Mouse (Mus musculus) lung, embryonic 14.5 days (tissue): ENCODE data around the gene Sostdc1. TPM values are rescaled to one million over a fixed set of nuclear protein-coding genes. Genes with fewer than 3 reads are reported as not detected.
A peak's percentile ranks its signal among the peaks of the same experiment; 100 is the strongest.

Experiments
- ATAC-seq: fragments of 200-750 bp; cut with Nextera tagmentation; 2 replicates; pipeline ENCODE4 v1.8.0; 2017; ENCODE audit warnings: mild to moderate bottlenecking, moderate TSS enrichment, moderate library complexity; ENCODE audit not compliant: insufficient read depth
- DNase-seq: peaks from one replicate; pipeline ENCODE4 v3.0.0-alpha.2; 2015
- H3K27ac ChIP-seq: fragments of 300-500 bp; sonication (generic); 2 replicates; pipeline ENCODE4 v1.5.1; 2014; ENCODE audit warnings: low read depth, mild to moderate bottlenecking, moderate library complexity
- H3K27me3 ChIP-seq: fragments of 300-500 bp; sonication (generic); 2 replicates; pipeline ENCODE4 v1.6.1; 2014; ENCODE audit warnings: low read length, control low read depth; ENCODE audit not compliant: insufficient read depth
- H3K36me3 ChIP-seq: fragments of 300-500 bp; sonication (generic); 2 replicates; pipeline ENCODE4 v1.6.1; 2014; ENCODE audit warnings: control low read depth; ENCODE audit not compliant: insufficient read depth
- H3K4me1 ChIP-seq: fragments of 300-500 bp; sonication (generic); 2 replicates; pipeline ENCODE4 v1.6.1; 2014; ENCODE audit warnings: antibody characterized with exemption, control low read depth; ENCODE audit not compliant: insufficient read depth
- H3K4me2 ChIP-seq: fragments of 300-500 bp; sonication (generic); 2 replicates; pipeline ENCODE4 v1.6.1; 2014; ENCODE audit warnings: mild to moderate bottlenecking
- H3K4me3 ChIP-seq: fragments of 300-500 bp; sonication (generic); 2 replicates; pipeline ENCODE4 v1.5.1; 2014; ENCODE audit warnings: low read depth, low read length
- H3K9ac ChIP-seq: fragments of 300-500 bp; sonication (generic); 2 replicates; pipeline ENCODE4 v1.6.1; 2014
- H3K9me3 ChIP-seq: fragments of 300-500 bp; sonication (generic); 2 replicates; pipeline ENCODE4 v1.6.1; 2016; ENCODE audit warnings: low read depth, low read length, control low read depth
- CTCF ChIP-seq: IDR thresholded peaks from 2 replicates; pipeline ENCODE4 v1.5.1; 2016; ENCODE audit warnings: antibody characterized with exemption, low read depth
- WGBS: fragments of 180-500 bp; shearing (Covaris S2); extraction: QIAGEN DNeasy Blood & Tissue Kit; methylation state at CpG from one replicate; pipeline ENCODE4 v1.1.7; 2014; 5-methylcytosine and 5-hydroxymethylcytosine counted together
- polyA plus RNA-seq: library from polyadenylated mRNA; unstranded; fragments of >200 nt; fragmentation: Nextera tagmentation; extraction: Ambion mirVana; gene quantifications from 2 replicates; pipeline ENCODE4 v1.2.1, GENCODE M21; 2014

Sostdc1 gene
- polyA plus RNA-seq, 1 experiment from 2014 or later = 1.3 TPM

GRCm38 (mm10) chr12:36317820-36318135, 3.8 kb downstream of the Sostdc1 start:
- DNase-seq = peak; percentile 33
- no peak overlapping the region; the same call in 1 of the 2 replicates for H3K4me3 ChIP-seq

GRCm38 (mm10) chr12:36326101-36326521, 12.2 kb downstream of the Sostdc1 start:
- Histone ChIP-seq H3K36me3 (no peaks in the 10 kb centered on the region), H3K27me3 (no peaks in the 10 kb centered on the region), H3K9ac (no peak overlapping the region), H3K4me3 (no peak overlapping the region), H3K27ac (no peak overlapping the region), H3K4me1 (no peaks in the 10 kb centered on the region), H3K4me2 (no peak overlapping the region), H3K9me3 (no peaks in the 10 kb centered on the region)
- DNase-seq (no peak), ATAC-seq (no peak)
- 81% methylated on average over 4 of the region's 4 CpGs for WGBS
- no peak for TF ChIP-seq CTCF

More at GRCm38 (mm10) chr12:36317820-36318135, 3.8 kb downstream of the Sostdc1 start:
- no peaks in the 10 kb centered on the region for H3K9me3 ChIP-seq
- no peaks in the 10 kb centered on the region for H3K36me3 ChIP-seq
- H3K9ac ChIP-seq = no peak overlapping the region
- H3K4me2 ChIP-seq = peak overlapping the region; percentile 90; the same call in 1 of the 2 replicates
- no peak for TF ChIP-seq CTCF
- H3K27me3 ChIP-seq = no peaks in the 10 kb centered on the region
- H3K27ac ChIP-seq = no peak overlapping the region
- 0 out of 2 replicates have a peak, but pooled peaks cover 2% of the 10 kb centered on the region for H3K4me1 ChIP-seq
- no peak for ATAC-seq
- 21% methylated on average over 3 of the region's 3 CpGs for WGBS

GRCm38 (mm10) chr12:36332676-36333075, 18.7 kb downstream of the Sostdc1 start:
- H3K9me3 ChIP-seq = no peaks in the 10 kb centered on the region
- no peak overlapping the region for H3K4me2 ChIP-seq
- H3K27me3 ChIP-seq = no peaks in the 10 kb centered on the region
- no peak overlapping the region for H3K4me3 ChIP-seq
- ATAC-seq = no peak
- no peak overlapping the region for H3K27ac ChIP-seq
- no peak for DNase-seq
- TF ChIP-seq CTCF = no peak
- WGBS = 88% methylated on average over 1 of the region's 1 CpGs
- no peaks in the 10 kb centered on the region for H3K36me3 ChIP-seq
- no peaks in the 10 kb centered on the region for H3K4me1 ChIP-seq
- H3K9ac ChIP-seq = no peak overlapping the region

GRCm38 (mm10) chr12:36333837-36334281, 19.9 kb downstream of the Sostdc1 start:
- peak; percentile 85 for ATAC-seq
- no peak overlapping the region for H3K4me3 ChIP-seq
- TF ChIP-seq CTCF = no peak
- no peaks in the 10 kb centered on the region for H3K27me3 ChIP-seq
- 33% methylated on average over 9 of the region's 9 CpGs for whole genome bisulfite sequencing
- H3K9ac ChIP-seq = no peak overlapping the region
- H3K27ac ChIP-seq = no peak overlapping the region
- H3K36me3 ChIP-seq = no peaks in the 10 kb centered on the region
- H3K4me2 ChIP-seq = 0 out of 2 replicates have a peak overlapping the region, but pooled peaks have one; percentile 2
- peak; percentile 70 for DNase-seq
- no peaks in the 10 kb centered on the region for H3K9me3 ChIP-seq
- H3K4me1 ChIP-seq = no peaks in the 10 kb centered on the region

- DNase-seq (peak; percentile 19), ATAC-seq (peak; percentile 38; the same call in 1 of the 2 replicates)
- WGBS = 60% methylated on average over 4 of the region's 4 CpGs
- Histone ChIP-seq H3K36me3 (no peaks in the 10 kb centered on the region), H3K9me3 (no peaks in the 10 kb centered on the region), H3K27me3 (no peaks in the 10 kb centered on the region), H3K4me1 (no peaks in the 10 kb centered on the region), H3K4me3 (no peak overlapping the region), H3K4me2 (no peak overlapping the region), H3K9ac (no peak overlapping the region), H3K27ac (no peak overlapping the region)
- TF ChIP-seq CTCF = no peak
Observed at GRCm38 (mm10) chr12:36344131-36344530, 30.2 kb downstream of the Sostdc1 start.

GRCm38 (mm10) chr12:36360064-36360463, 46.1 kb downstream of the Sostdc1 start:
- Histone ChIP-seq H3K4me3 (no peak overlapping the region), H3K27ac (no peak overlapping the region), H3K9me3 (no peaks in the 10 kb centered on the region), H3K4me1 (no peaks in the 10 kb centered on the region), H3K4me2 (no peak overlapping the region), H3K36me3 (no peaks in the 10 kb centered on the region), H3K27me3 (no peaks in the 10 kb centered on the region), H3K9ac (no peak overlapping the region)
- DNase-seq (no peak), ATAC-seq (no peak)
- no peak for TF ChIP-seq CTCF
- 88% methylated on average over 3 of the region's 3 CpGs for WGBS

- no peak for DNase-seq
- Histone ChIP-seq H3K9me3 (no peaks in the 10 kb centered on the region), H3K4me3 (no peak overlapping the region), H3K9ac (no peak overlapping the region), H3K4me1 (no peaks in the 10 kb centered on the region), H3K4me2 (no peak overlapping the region), H3K27ac (no peak overlapping the region), H3K27me3 (no peaks in the 10 kb centered on the region), H3K36me3 (no peaks in the 10 kb centered on the region)
- no peak for TF ChIP-seq CTCF
- no peak for ATAC-seq
- WGBS = 91% methylated on average over 5 of the region's 5 CpGs
Observed at GRCm38 (mm10) chr12:36360693-36361092, 46.8 kb downstream of the Sostdc1 start.

- no peak for ATAC-seq
- 89% methylated on average over 4 of the region's 4 CpGs for WGBS
Observed at GRCm38 (mm10) chr12:36364013-36364412, 50.1 kb downstream of the Sostdc1 start.

More at GRCm38 (mm10) chr12:36364013-36364412, 50.1 kb downstream of the Sostdc1 start:
- no peak overlapping the region for H3K27ac ChIP-seq
- DNase-seq = no peak
- H3K27me3 ChIP-seq = no peaks in the 10 kb centered on the region
- H3K4me1 ChIP-seq = no peaks in the 10 kb centered on the region
- H3K9me3 ChIP-seq = no peaks in the 10 kb centered on the region
- no peak overlapping the region for H3K9ac ChIP-seq
- TF ChIP-seq CTCF = no peak
- no peaks in the 10 kb centered on the region for H3K36me3 ChIP-seq
- no peak overlapping the region for H3K4me2 ChIP-seq
- no peak overlapping the region for H3K4me3 ChIP-seq

Other genes starting within 250 kb of the Sostdc1 start
- 39.8 and 42.6 TPM in 2 replicates for gene Ankmy2, start 157.0 kb upstream of the Sostdc1 start, polyA plus RNA-seq
- gene Bzw2, start 156.1 kb upstream of the Sostdc1 start, polyA plus RNA-seq = 228 and 236 TPM in 2 replicates
- gene Lrrc72, start 60.7 kb upstream of the Sostdc1 start, polyA plus RNA-seq = not detected in 2 replicates
- 17.1 and 18.1 TPM in 2 replicates for gene Ispd, start 67.3 kb downstream of the Sostdc1 start, polyA plus RNA-seq
- 2.2 and 2.3 TPM in 2 replicates for gene D630036H23Rik, start 68.0 kb downstream of the Sostdc1 start, polyA plus RNA-seq